Mouse (Mus musculus) midbrain, embryonic 10.5 days (tissue): ENCODE measurements around the gene Tysnd1. TPM values are rescaled to one million over a fixed set of nuclear protein-coding genes. Genes with fewer than 3 reads are reported as not detected.

Experiments used
- DNase-seq: peaks from one replicate; pipeline ENCODE4 v3.0.0-alpha.2; 2017; ENCODE audit warnings: low spot score
- H3K27ac ChIP-seq: fragments of 300-500 bp; sonication (generic); replicated peaks from 2 replicates; pipeline ENCODE4 v1.5.1; 2016; ENCODE audit warnings: mild to moderate bottlenecking
- H3K27me3 ChIP-seq: fragments of 300-500 bp; sonication (generic); 2 replicates; pipeline ENCODE4 v1.6.1; 2016; ENCODE audit warnings: low read depth, mild to moderate bottlenecking; ENCODE audit not compliant: poor library complexity, severe bottlenecking
- H3K36me3 ChIP-seq: fragments of 300-500 bp; sonication (generic); 2 replicates; pipeline ENCODE4 v1.6.1; 2016; ENCODE audit warnings: mild to moderate bottlenecking, moderate library complexity
- H3K4me1 ChIP-seq: fragments of 300-500 bp; sonication (generic); 2 replicates; pipeline ENCODE4 v1.6.1; 2016
- H3K4me3 ChIP-seq: fragments of 300-500 bp; sonication (generic); 2 replicates; pipeline ENCODE4 v1.5.1; 2016; ENCODE audit warnings: mild to moderate bottlenecking, moderate library complexity
- H3K9me3 ChIP-seq: fragments of 300-500 bp; sonication (generic); replicated peaks from 2 replicates; pipeline ENCODE4 v1.6.1; 2016; ENCODE audit warnings: mild to moderate bottlenecking
- WGBS: fragments of 180-500 bp; shearing (Covaris S2); methylation state at CpG from one replicate; pipeline ENCODE4 v1.1.7; 2016; 5-methylcytosine and 5-hydroxymethylcytosine counted together
- polyA plus RNA-seq: library from polyadenylated mRNA; unstranded; fragments of >200 nt; fragmentation: Nextera tagmentation; extraction: Ambion mirVana; gene quantifications from 2 replicates; pipeline ENCODE4 v1.2.1, GENCODE M21; 2016

Tysnd1 gene
- polyA plus RNA-seq, 1 experiment from 2014 or later = 28.7 TPM

GRCm38 (mm10) chr10:61751534-61752219 lies 56.4 kb downstream of the Tysnd1 start:
- H3K4me1 ChIP-seq = no peaks in the 10 kb centered on the region
- H3K36me3 ChIP-seq = peaks cover 99% of the 10 kb centered on the region
- H3K27me3 ChIP-seq = no peaks in the 10 kb centered on the region
- no peak overlapping the region for H3K27ac ChIP-seq
- DNase-seq = no peak
- H3K9me3 ChIP-seq = no peaks in the 10 kb centered on the region
- 89% methylated on average over 20 of the region's 20 CpGs for WGBS
- no peak overlapping the region for H3K4me3 ChIP-seq

Other genes with a start within 250 kb of the Tysnd1 start
- 85.4 and 89.4 TPM in 2 replicates for gene Eif4ebp2, start 242.9 kb upstream of the Tysnd1 start, polyA plus RNA-seq
- gene Lrrc20, start 219.7 kb upstream of the Tysnd1 start, polyA plus RNA-seq = 10.1 and 12.1 TPM in 2 replicates
- gene Npffr1, start 100.0 kb upstream of the Tysnd1 start, polyA plus RNA-seq = 0.11 and 0.15 TPM in 2 replicates
- gene Ppa1, start 47.0 kb upstream of the Tysnd1 start, polyA plus RNA-seq = 310 and 362 TPM in 2 replicates
- gene Sar1a, start 15.2 kb upstream of the Tysnd1 start, polyA plus RNA-seq = 232 and 244 TPM in 2 replicates
- gene Aifm2, start 19.7 kb downstream of the Tysnd1 start, polyA plus RNA-seq = 5.2 and 7.0 TPM in 2 replicates
- gene H2afy2, start 88.6 kb downstream of the Tysnd1 start, polyA plus RNA-seq = 309 and 330 TPM in 2 replicates